Mouse (Mus musculus) cerebellum, adult 8-10 months (tissue): Measurements from ENCODE around the gene Srpk3.

Experiments used
- DNase-seq: peaks from one replicate; pipeline ENCODE4 v3.0.0; 2022

Srpk3 gene

DNA sequence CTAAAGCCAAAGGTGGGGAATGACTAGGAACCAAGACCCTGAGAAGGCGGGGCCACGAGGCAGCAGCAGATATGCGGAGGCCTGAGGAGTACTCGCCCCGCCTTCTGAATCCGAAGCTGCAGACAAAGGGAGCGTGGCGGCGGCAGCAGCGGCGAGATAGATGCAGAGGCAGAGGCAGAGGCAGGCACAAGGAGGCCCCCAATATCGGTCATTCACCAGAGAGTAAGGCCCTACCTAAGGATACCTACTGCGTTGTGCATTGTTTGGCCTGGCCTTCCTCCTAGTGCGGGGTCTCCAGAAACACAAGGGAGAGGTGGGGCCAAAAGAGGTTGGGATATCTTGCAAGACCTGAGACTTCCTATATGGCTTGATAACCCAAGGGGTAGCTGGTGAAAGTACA is 40.9 kb downstream of the Srpk3 start:
- DNase-seq: no peak

GRCm38 (mm10) chrX:73816596-73817314 is 42.5 kb downstream of the Srpk3 start:
- no peak for DNase-seq

DNA sequence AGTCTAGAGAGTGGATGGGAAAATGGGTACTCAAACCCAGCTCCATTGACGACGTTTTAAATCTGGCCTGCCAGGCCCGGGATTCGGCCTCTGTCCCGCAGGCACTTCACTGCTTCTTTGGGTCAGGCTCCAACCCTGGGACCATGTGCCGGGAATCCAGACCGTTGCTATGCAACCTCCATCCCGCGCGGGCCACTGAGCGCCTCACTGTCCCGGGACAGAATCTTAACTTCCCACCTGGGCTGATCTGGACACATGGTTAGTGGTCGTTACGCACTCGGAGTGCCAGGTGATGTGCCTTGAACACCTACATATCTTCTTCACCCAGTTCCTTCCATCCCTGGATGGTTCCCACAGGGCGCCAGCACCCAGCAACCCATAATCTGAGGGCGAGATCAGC is 49.5 kb downstream of the Srpk3 start:
- DNase-seq: peak; percentile 20

- peak; percentile 65 for DNase-seq
These were observed 50.3 kb downstream of the Srpk3 start, which contains the start of gene Pdzd4 for GRCm38 (mm10) chrX:73824185-73825151. Pdzd4 (minus strand) TSS chrX:73824969.
